Mouse (Mus musculus) kidney, postnatal 14 days (tissue): ENCODE measurements at regions not wholly inside any gene's neighbourhood (a gene's known extent, or its start where the extent isn't known, plus 50 kb on each side); places are given as distances from the start of the nearest gene placed in this dataset.

Source experiments
- DNase-seq: peaks from one replicate; pipeline ENCODE4 v3.0.0; 2022; ENCODE audit warnings: mixed read lengths

- peak; percentile 68 for DNase-seq
These were observed 52.0 kb upstream of the Trp53i11 start for GRCm38 (mm10) chr2:93135324-93135723.

- DNase-seq = no peak
These were observed 53.9 kb upstream of the Trp53i11 start for GRCm38 (mm10) chr2:93133301-93133971.

- peak; percentile 82 for DNase-seq
These were observed 55.3 kb upstream of the Trp53i11 start for GRCm38 (mm10) chr2:93131825-93132623.

- no peak for DNase-seq
These were observed 56.1 kb upstream of the Trp53i11 start for GRCm38 (mm10) chr2:93131236-93131635.

DNA sequence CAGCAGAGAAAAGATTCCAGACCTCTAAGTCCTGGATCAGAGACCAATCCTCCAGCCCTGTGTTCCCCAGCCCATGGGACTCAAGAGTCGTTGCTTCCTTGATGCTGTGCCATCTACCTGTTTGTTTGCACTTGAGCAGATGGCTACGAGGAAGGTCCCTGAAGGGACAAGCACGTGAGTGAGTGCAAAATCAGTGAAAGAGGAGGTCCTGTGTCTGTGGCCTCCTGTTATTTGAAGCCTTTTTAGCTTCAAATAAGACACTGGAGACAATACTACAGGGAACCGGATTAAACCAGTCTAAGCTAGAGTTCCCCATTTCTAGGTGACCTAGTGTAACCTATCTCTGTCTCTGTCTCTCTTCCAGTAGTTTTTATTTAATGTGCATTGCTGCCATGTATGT lies 58.2 kb upstream of the Trp53i11 start:
- no peak for DNase-seq

DNA sequence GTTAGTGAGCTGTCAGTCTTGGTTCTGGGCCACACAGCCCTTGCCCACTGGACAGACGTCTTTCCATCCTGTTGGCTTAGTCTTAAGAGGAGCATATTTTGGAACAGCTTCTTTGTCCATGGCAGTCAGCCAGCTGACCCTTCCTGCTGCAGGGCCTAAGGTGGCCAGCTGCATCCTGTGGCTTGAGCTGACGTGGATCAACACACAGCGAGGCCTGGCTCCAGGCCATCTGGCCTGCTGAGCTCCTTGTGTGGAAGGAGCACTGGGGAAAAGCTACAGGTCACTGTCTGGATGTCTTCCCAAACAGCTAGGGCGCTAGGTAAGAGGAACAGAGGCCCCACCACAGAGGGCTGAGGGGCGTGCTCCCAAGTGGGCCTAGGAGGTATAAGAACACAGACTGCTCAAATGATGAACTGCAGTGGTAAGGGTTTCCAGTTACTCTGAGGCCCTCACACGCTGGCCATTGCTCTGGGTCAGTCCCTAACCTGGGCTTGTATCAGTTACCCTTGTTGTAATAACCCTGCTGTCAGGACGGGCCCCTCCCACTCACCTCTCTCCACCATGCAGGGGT lies 60.7 kb upstream of the Trp53i11 start:
- peak; percentile 92 for DNase-seq

GRCm38 (mm10) chr2:93126112-93126511 lies 61.2 kb upstream of the Trp53i11 start:
- DNase-seq = no peak

DNA sequence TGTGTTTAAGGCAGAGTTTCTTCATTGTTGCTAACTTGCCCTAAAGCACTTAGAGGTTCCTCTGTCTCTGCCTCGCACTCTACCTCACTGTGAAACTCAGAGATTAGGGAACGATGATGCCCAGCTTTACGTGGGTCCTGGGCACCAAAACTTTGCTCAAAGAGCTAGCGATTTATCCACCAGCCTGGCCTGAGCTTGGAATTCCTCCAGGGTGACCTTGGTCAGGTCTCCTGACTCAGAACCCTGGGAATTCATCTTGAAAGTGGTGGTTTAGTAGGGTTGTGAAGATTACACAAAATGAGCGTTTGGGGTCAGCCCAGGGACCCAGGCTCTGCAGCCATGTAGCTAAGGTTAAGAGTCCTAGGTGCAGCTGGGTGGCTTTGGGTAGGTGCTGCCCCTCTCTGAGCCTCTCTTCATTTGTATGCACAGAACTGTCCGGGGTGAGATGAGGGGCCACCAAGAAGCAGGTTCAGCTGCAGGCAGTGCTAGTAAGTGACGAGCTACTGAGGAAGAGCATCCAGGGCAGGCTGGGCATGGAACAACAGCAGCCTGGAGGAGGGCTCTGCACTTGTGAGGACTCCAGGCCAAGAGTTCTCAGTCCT lies 62.4 kb upstream of the Trp53i11 start:
- DNase-seq = no peak

- no peak for DNase-seq
These were observed 63.5 kb upstream of the Trp53i11 start for GRCm38 (mm10) chr2:93123829-93124228.

DNA sequence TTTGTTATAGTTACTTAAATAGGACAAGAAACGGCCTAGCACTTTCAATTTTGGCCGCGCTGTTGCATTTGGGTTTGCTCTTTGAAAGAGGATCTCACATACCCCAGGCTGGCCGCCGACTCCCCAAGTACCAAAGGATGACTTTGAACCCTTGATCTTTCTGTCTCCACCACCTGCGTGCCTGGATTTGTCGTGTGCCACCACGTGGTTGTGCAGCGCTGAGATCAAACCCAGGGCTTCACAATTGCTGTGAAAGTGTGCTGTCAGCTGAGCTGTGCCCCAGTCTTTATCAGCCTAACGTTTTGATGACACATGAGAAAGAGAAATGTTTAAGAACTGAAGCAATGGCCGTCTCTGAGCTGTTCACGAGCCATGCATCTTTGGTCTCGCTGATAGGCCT lies 67.0 kb upstream of the Trp53i11 start:
- no peak for DNase-seq

- DNase-seq = no peak
These were observed 68.3 kb upstream of the Trp53i11 start for GRCm38 (mm10) chr2:93119001-93119400.

- DNase-seq = peak; percentile 24
These were observed 69.3 kb upstream of the Prdm11 start for GRCm38 (mm10) chr2:93115303-93115702.

GRCm38 (mm10) chr2:93113929-93114328 lies 68.0 kb upstream of the Prdm11 start:
- no peak for DNase-seq

GRCm38 (mm10) chr2:93112320-93112719 lies 66.4 kb upstream of the Prdm11 start:
- DNase-seq = no peak

- DNase-seq = no peak
These were observed 64.9 kb upstream of the Prdm11 start for GRCm38 (mm10) chr2:93110898-93111297.

GRCm38 (mm10) chr2:93106581-93106980 lies 60.6 kb upstream of the Prdm11 start:
- no peak for DNase-seq

- DNase-seq = no peak
These were observed 56.0 kb upstream of the Prdm11 start for GRCm38 (mm10) chr2:93101991-93102390.

DNA sequence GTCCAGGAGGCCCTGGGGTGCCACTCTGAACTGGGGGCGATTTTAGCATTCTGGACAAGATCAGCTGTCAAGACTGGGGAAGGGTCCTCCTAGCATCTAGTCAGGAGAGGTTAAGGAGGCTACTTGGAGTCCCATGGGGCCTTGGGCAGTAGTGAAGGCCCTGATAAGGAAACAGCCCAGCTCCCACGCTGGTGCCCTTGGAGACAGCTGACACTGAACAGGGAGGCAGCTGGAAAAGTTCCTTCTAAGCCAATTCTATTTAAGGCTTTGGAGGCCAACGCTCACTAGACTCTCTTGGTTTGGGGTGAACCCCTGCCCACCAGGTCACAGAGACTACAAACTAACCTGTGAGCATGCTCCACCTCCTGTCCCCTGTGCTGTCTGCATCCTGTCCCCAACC lies 53.8 kb upstream of the Prdm11 start:
- no peak for DNase-seq

- DNase-seq = no peak
These were observed 51.0 kb upstream of the Prdm11 start for GRCm38 (mm10) chr2:93097016-93097415.

DNA sequence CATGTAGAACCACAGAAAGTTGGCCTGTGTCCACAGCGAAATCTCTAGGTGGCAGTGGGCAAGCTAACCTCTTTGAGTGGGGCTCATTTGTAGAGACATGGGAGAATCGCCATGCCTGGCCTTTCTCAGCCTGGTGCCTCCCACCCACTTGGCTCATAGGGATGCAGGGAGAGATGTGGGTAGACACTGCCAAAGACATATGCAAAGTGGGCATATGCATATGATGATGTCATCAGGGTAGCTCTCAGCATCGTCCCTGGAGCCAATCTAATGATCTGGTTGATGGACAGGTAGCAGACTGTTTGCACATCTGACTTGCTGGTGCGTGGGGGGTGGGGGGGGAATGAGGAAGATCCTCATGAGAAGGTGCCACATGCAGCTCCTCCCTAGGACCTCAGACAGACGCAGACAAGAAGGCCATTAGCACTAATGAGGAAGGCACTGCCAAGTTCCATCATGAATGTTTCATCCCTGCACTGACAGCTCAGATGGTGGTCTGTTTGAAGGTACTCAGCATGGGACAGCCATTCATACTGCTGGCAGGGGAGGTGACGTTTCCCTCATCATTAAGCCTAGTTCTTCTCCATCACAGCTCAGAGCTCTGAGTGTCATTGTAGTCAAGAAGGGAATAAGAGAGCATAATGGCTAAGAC lies 50.2 kb upstream of the Prdm11 start:
- DNase-seq = no peak
